Mouse (Mus musculus) cerebellum, postnatal 25 days (tissue): Measurements from ENCODE around the gene Scgb1a1.
"Not testable (repeated sequence)": the region's sequence is repeated elsewhere in the genome, so short reads cannot be mapped to it uniquely, and the experiment has no call there.

Experiments used
- DNase-seq, 2 experiments: peaks; one replicate each; pipeline ENCODE4 v3.0.0; 2021; ENCODE audit warnings: mixed read lengths in 2 of 2

Gene Scgb1a1

DNA sequence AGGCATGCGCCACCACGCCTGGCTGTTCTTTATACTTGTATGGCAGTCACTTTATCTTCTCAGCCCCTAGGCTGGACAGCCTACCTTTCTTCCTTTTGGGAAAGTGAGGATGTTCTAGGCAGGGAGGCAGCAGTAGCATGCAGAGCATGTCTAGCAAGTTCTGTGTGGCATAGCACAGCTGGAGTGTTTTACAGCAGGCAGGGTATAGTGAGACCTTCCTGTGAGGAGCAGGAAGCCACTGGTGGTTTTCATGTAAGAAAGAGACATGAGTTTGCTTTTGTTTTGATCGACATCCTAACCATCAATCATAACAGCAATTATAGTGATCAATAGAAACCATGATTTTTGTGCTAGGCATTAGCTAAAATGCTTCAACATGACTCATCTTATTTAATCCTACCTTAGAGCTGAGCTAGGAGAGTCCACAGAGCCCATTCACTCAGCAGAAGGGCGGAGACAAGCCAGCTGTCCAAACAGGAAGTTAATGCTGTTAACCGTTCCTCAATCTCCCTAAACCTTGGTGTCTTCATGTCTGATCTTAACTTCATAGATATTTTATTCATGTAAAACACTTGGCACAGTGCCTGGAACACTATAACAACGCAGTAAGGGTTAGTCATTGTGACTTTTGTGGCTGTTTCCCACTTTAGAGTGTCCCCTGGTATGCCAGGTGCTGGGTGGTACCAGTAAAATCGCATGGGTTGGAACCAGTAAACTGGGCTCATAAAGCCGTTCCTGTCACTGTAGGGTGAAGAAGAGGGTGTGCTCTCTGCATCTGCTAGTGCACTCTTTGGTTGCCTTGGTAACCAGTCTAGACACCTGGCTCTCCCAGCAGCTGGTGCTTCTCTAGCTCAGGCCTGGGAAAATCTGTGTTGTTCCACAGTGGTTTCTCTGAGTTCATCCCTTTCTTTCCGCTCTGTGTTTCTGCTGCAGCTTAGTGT is 21.9 kb downstream of the Scgb1a1 start:
- DNase-seq = no peak

DNA sequence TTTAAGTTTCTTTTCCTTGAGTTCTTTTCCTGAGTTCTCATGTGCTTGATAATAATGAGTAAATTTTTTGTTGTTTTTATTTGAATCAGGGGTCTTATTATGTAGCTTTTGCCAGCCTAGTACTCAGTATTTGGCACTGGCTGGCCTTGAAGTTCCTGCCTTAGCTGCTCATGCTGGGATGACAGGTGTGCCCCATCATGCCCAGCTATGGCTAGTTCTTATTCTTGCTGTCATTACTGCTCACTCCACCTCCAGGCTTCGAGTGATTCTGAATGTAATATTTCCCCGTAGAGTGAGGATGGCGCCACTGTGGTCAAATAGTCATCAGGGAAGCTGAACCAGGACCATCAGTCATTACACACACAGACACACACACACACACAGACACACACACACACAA is 23.9 kb downstream of the Scgb1a1 start:
- DNase-seq = peak; percentile 51 to 58

DNA sequence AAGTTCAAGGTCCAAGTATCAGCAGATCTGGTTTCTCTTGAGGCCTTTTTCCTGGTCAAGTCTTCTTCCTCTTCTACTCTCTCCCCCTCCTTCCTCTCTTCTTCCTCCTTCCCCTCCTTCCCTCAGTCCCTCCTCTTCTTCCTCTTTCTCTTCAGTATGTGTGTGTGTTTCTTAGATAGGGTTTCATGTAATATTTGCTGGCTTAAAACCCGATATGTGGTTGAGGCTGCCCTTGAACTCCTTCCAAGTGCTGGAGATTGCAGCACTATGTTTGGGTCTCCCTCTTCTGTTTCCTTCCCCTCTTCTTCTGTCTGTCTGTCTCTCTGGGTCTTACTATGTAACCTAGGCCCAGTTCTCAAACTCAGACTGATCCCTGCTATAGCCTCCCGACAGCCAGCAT is 24.9 kb downstream of the Scgb1a1 start:
- DNase-seq = no peak

DNA sequence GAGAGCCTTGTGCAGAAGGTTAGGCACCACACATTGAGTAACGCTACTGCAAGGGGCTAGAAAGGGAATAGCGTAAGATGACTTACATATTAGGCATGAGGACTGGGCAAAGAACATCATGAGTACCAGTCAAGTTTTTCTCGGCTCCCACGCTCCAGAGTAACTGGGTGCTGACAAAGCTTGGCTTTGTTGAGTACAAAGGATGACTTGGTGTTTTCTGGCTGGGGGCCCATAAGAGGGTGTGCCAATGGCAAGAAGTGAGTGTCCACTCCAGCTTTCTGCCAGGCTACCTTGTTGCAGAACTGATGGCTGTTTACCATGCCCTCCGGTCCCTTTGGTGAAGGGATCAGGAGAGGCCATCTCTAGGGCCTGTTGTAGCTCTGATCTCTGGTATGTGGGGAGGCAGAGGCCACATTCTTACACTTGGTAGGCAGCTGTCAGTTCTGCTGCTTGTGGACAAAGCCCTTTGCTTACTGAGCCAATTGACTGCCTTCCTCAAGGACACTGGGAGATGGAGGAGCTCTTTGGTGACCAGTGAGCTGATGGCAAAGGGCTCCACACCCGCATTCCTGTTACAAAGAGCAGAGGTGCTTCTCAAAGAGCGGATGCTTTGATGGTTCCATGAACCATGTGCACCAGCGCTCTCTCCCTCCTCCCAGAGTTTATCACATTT is 26.4 kb downstream of the Scgb1a1 start:
- peak in 1 of 2 experiments; percentile 39 for DNase-seq

DNA sequence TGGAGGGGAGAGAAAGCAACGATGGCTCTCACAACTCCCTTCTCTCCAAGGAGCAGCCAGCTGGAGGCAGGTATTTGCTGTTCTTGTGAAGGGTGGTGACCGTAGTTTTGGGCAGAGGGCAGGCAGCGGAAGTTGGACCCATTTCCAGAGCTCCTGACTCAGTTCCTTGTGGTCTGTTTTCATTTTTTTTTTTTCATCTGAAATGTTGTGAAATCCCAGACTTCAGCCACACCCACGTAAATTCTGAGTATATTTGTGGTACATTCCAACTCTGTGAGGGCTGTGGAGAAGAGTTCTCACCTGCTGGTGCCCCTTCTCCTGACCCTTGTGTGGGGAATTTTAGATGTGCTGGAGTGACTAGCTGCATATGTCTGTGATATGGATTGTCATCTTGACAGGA is 27.7 kb downstream of the Scgb1a1 start:
- no peak for DNase-seq

DNA sequence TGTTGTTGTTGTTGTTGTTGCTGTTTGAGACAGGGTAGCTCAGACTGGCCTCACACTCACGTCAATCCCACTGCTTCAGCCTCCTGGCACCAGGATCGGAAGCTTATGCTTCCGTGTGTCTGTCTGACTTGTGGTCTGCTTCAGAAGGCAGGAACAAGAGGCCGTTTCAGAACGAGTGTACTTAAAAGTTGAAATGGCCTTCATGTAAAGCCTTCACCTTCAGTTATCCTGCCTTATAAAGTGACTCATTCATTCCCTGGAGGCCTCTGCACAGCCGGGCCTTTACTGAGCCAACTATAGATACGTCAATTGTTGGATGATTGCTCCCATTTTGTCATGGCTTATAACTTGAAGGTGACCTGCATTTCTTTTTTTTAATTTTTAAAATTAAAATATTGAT is 28.4 kb downstream of the Scgb1a1 start:
- no peak for DNase-seq

DNA sequence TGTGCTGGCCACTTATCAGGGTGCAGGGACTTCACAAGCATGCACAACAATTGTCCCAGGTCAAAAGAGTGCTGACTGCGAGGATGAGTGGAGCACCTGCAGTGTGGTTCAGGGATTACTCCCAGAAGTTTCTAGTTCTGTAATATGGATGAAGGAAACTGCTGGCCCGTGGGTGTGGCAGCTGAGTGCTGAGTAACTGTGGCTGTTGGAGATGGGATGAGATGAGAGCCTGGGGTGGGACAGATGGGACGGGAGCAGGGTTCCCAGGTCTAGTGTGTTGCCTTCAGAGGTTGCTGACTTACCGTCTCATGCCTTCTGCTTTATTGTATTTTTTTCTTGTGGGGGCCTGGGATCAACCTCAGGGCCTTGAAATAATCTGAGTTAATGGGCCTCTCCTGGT is 28.8 kb downstream of the Scgb1a1 start:
- no peak for DNase-seq

DNA sequence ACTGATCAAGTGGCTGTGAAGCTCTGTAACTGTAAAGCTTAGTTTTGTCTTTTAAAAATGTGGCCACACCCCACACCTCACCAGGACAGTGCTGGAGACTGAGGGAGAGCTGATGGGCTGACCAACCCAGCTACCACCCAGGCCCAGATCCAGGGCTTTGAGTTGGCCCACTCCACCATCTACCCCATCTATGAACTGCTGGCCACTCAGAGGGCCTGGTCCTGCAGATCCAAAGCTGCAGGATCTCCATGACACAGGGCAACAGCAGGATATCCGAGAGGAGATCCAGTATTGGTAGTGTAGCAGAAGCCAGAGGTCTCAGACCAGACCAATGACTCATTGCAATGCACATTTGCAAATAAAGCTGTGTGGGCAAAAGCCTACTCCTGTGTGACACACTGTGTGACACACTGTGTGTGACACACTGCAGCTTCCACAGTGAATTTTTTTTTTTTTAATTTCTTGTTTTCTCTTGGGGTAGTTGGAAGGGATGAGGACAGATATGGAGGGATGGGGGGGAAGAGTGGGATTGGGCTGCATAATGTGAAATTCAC is 29.4 kb downstream of the Scgb1a1 start:
- DNase-seq = no peak

DNA sequence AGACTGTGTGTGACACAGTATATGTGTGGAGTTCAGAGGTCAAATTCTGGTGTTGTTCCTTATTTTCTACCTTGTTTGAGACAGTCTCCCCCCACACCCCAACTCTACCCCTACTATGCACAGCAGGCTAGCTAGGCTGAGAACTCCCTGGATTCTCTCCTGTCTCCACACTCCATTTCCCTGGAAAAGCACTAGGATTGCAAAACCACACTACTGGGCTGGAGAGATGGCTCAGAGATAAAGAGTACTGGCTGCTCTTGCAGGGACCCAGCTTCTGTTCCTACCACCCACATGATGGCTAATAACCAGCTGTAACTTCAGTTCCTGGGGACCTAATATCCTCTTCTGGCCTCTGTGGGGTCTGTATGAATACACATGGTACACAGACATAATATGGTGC is 30.1 kb downstream of the Scgb1a1 start:
- DNase-seq = no peak

DNA sequence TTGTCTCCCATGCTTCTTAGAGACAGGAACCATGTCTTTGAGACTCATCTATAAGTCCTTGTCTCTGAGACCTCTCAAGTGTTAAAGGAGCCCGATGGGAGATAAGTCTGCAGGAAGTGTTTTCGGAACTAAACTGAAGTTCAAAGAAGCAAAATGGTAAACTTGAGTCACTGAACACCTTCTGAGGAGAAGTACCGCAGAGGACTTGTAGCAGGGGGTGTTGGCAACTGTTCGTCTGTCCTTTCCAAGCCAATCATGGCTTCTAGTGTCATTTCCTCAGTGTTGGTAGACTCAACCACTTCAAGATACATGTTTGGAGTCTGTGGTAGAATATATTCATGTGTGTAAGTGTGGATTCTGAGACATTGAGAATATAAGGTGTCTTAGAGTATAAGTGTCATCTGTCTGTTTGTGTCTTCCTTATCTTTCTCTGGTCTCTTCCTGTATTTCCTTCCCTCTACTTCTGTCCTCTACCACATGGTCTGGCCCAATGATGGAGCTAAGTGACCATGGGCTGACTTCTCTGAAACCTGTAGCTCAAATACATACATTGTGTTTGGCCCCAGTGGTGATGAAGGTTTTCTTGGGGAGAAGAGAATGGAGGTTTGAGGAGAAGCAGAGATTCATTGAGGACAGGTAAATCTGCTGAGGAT is 31.9 kb downstream of the Scgb1a1 start:
- DNase-seq = no peak

DNA sequence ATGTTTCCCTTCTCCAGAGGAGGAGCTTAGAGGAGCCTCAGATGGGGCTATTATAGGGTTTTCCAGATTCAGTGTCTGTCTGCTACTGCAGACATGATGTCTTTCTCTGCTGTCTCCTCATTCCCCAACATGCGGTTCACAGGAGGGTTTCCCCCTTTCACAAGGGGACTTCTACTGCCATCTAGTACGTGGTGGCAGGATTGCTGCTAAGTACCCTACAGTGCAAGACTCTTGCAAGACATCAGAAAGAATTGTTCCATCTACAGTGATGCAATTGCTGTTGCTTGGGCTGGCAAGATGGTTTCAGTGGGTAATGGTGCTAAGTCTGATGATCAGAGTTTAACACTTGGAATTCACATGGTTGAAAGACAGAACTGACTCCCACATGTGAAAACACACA is 32.6 kb downstream of the Scgb1a1 start:
- no peak for DNase-seq

DNA sequence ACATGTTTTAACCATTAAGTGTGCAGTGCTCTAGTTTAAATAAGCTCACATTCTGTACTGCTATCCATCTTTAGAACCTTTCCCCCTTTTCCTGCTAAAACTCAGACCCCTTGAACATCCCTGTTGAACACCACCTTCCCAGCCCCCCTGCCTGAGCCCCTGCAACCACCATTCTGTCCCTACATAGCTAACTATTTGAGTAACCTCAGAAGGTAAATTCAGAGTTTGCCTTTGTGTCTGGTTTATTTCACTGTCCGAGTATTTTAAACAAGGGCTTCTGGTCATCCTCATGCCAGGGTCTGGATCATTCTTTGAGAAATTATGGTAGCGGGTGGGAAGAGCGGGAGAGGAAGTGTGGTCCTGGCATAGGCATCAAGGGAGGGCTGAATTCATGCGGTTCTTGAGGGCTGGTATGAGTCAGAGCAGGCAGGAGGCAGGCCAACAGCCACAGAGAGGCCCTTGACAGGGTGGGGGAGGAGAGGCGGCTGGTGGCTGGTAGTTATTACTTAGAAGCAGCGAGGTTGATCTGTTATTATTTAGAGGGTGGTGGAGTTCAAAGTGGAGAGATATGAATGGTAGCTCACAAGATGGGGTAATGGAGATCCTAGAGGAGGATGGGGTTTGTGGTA is 34.8 kb downstream of the Scgb1a1 start:
- peak; percentile 46 to 64 for DNase-seq

DNA sequence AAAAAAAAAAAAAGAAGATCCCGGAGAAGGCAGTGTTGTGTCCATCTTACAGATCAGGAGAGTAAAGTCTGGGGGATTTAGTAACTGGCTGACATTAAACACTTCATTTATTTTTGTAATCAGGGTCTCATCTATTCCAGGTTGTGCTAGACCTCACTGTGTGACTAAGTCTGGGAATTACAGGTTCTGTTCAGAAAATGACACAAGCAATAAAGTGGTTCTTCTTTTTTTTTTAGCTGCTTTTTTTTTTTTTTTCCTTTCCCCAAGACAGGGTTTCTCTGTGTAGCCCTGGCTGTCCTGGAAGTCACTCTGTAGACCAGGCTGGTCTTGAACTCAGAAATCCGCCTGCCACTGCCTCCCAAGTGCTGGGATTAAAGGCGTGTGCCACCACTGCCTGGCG is 35.8 kb downstream of the Scgb1a1 start:
- DNase-seq = not testable (repeated sequence)

DNA sequence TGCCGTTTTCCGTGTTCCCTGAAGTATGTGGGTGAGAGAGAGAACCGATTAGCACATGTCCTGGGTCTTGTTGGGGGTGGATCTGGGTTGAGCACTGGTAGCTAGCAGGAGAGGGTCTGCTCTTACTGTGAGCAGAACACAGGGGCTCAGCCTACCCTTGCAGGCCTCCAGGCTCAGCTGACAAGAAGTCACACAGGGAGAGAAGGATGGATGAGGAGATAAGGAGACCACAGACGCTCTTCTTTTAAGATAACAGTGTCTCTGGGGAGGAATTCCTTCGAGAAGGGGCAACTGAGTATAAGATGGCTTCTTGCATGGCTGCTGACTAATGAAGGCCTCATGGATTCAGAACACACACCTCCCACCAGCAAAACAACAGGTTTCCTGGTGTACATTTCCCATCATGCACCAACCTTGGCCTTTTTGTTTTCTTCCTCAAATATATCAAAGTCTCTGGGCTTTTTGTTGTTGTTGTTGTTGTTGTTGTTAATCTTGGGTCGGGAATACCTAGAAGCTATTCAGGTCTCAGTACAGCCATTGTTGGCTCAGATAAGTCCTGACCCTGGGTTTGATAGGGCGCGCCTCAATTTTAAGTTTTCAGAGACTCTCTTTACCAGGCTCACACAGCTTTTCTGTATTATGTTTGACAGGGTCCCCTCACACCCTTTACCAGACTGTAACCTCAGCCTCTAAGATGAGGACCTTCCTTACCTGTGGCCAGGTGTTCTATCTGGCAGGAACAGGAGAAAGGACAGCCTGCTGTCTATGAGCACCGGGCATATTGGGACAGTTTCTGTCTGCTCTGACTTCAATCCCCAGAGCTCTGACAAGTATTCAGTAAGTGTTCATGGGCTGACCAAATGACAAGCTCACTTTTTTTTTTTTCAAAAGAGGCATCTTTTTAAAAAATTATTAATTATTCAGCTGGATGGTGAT is 37.2 kb downstream of the Scgb1a1 start:
- no peak for DNase-seq

DNA sequence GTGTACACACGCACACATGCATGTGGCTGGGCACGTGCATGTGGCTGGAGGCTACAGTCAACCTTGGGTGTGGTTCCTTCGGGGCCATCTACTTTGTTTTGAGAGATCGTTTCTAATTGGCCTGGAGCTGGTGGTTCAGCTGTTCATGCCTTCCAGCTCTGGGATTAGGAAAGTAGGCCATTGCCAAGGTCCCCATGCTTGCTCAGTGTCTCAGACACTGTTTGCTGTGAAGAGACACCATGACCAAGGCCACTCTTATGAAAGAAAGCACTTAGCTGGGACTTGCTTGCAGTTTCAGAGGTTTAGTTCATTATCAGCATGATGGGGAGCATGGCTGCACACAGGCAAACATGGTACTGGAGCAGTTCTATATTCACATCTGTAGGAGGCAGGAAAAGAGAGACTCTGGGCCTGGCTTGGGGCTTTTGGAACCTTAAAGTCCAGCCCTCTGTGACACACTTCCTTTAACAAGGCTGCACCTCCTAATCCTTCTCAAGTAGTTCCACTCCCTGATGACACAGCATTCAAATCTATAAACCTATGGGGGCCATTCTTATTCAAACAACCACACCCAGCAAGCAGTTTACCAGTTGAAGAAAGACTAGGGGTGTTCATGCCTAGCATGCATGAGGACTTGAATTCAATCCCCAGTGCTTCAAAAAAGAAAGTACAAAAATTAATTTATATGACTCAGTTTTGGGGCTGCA is 38.6 kb downstream of the Scgb1a1 start:
- DNase-seq = no peak

DNA sequence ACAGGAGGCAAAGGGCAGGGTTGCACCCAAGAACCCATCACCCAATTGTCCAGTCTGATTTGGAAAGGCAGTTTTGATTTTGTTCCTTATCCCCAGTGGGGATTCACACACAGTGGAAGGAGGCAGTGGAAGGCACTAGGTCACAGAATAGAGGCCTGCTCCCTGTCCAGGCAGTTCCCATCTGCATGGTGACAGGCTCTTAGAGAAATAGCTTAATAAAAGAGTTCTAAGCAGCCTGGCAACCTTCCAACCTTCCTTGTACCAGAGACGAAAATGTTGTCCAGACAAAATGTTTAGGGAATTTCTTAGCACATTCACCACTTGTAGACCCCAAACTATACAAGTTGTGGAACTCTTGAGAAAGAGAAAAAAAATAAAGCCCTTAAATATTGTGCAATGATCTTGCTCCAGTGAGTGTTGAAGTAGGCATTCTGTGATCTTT is 39.8 kb downstream of the Scgb1a1 start:
- DNase-seq = no peak

DNA sequence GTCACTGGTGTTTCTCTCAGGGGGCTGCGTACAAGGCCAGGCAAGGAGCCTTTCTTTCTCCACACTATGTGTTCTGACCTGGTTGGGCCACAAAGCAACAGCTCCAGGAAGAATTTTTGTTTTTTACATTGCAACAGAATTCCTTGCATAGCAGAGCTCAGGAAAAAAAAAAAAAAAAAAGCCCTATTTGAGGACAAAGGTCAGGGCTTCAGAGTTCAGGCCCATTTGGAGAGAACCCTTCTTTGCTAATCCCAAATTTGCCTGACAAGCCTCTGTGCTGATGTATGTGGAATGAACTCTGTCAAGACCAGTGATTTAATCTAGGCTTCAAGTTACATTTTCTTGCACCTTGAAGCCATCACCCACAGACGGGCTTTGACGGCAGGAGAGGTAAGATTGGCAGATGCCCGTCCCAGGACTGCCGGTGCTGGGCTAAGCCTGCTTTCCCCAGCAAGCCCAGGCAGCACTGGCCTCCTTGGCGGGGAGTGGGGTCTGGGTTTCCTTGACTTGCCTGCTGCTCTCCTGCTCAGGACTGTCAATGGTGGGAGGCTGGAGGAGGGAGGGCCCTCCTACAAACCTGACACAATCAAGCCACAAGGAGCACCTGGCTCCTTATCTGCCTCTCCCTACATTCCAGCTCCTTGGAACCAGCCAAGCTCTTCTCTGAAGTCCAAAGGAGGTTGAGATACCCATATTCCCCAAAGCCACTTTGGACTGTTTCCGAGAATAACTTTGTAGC is 40.4 kb downstream of the Scgb1a1 start:
- DNase-seq = no peak

DNA sequence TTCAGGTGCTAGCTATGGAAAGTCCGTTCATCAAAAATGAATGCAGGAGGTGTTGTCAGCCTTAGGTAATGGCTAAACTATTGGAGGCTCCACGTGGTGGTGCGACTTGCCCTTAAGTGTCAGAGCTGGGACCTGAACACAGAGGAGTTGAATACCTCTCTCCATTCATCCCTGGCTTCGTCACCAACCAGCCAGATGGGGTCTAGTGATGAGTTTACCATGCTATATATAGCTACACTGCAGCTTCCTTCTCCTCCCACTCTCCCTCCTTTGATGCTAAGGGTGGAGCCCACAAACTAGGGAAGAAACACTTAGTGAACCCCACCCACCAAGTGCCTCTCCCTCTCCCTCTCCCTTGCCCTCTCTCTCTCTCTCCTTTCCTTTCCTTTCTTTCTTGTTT is 43.5 kb downstream of the Scgb1a1 start:
- DNase-seq = no peak

DNA sequence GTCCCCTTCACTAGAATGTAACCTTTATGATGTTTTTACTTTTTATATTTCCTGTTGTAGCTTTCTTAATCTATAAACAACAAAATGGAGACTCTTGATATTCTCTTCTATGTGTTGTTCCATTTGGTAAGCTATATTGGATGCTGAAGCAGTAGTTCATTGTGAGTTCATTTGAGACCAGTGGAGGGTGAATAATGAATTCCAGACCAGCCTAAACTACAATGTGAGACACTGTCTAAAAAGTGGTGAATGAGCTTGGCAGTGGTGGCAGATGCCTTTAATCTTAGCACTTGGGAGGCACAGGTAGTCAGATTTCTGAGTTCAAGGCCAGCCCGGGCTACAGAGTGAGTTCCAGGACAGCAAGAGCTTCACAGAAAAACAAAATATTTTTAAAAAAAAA is 44.6 kb downstream of the Scgb1a1 start:
- DNase-seq = no peak

DNA sequence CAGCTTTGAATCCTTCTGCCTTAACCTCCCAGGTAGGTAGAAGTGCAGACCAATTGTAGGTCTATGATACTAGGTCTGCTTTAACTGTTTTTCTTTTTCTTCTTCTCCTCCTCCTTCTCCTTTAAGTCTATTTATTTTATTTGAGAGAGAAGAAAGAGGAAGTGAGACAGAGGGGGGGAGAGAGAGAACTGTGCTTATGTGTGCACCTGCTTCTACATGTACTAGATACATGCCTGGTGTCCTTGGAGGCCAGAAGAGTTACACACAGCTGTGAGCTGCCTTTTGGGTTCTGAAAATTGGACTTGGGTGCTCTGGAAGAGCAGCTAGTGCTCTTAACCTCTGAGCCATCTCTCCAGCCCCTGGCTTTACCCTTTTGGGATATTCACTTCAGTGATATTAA is 46.7 kb downstream of the Scgb1a1 start:
- no peak for DNase-seq
